ENCODE assay signal across 9 mouse cellular contexts in the genomic region with DNA sequence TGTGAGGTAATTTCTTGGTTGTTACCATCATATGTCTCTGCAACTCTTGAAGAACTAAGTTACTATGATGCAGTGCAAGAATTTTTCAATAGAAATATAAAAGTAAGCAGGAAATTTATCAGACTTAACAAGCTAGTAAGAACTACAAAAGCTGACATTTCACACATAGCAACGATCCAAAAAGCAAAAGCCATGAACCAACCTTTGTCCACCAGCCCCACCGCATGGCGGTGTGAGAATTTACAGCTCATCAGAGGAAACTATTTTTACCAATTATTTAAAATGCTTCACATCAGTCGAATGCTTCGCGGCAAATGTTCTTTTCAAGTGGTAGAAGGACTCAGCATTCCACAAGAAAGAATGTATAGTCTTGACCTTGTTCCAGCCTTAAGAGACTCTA. TPM values are rescaled to one million over a fixed set of nuclear protein-coding genes. Genes with fewer than 3 reads are reported as not detected.
A peak's percentile ranks its signal among the peaks of the same experiment; 100 is the strongest.
DNase-seq lines count a peak whose midpoint lies in the region; ATAC-seq and TF ChIP-seq lines count a peak whose summit lies in the region.
"Had no signal": no experiment of that assay in that cellular context is flagged by ENCODE, and none has a peak within 500 bp of the region (broad histone marks: within the 10 kb centered on the region; RNA-seq: fewer than 3 reads in every experiment).

No protein-coding gene starts in this region.

- no peak overlapping the region for H3K27ac ChIP-seq in heart, postnatal 0 days (ENCODE audit: low read depth)
- H3K27ac ChIP-seq: midbrain, embryonic 12.5 days had no signal

- WGBS in heart, postnatal 0 days: 21% methylated on average over 6 of the region's 6 CpGs

- no peaks in the 10 kb centered on the region for H3K36me3 ChIP-seq in heart, postnatal 0 days (replicated peaks; ENCODE audit: control insufficient read depth, insufficient read depth, low read length)
- H3K36me3 ChIP-seq: midbrain, embryonic 12.5 days had no signal

- no peaks in the 10 kb centered on the region for H3K4me1 ChIP-seq in heart, postnatal 0 days (ENCODE audit: control insufficient read depth, insufficient read depth)
- H3K4me1 ChIP-seq: midbrain, embryonic 12.5 days had no signal

- no peak overlapping the region for H3K4me2 ChIP-seq in heart, postnatal 0 days (ENCODE audit: low read depth, low read length)
- H3K4me2 ChIP-seq: midbrain, embryonic 12.5 days had no signal

- no peak for TF ChIP-seq EP300 in heart, postnatal 0 days (IDR thresholded peaks at IDR 0.05; ENCODE audit: low read depth)

- no peak for ATAC-seq in heart, postnatal 0 days (ENCODE audit: insufficient read depth, low read depth)
- ATAC-seq in activated CD4-positive, CD25-positive, alpha-beta regulatory T cell, adult 4 months: no peak

- TF ChIP-seq CTCF in heart, postnatal 0 days (IDR thresholded peaks at IDR 0.05; ENCODE audit: low read depth): peak; percentile 75

- H3K4me3 ChIP-seq in heart, postnatal 0 days (ENCODE audit: low read depth, low read length): no peak overlapping the region
- H3K4me3 ChIP-seq: midbrain, embryonic 12.5 days had no signal

- no peaks in the 10 kb centered on the region for H3K9me3 ChIP-seq in heart, postnatal 0 days (replicated peaks; ENCODE audit: control insufficient read depth, low read length)
- H3K9me3 ChIP-seq: midbrain, embryonic 12.5 days had no signal

- DNase-seq in heart, postnatal 0 days (ENCODE audit: low spot score): peak; percentile 37
- DNase-seq in heart, adult 11 months: no peak
- DNase-seq in A20 (ENCODE audit: low read depth, low spot score): peak; percentile 32
- peak; percentile 71 for DNase-seq in brain, adult 2 months (ENCODE audit: low read depth, low spot score)
- peak; percentile 48 for DNase-seq in forelimb bud, embryonic 11.5 days (ENCODE audit: low read depth, low spot score)
- peak; percentile 31 to 37 for DNase-seq in left cerebral cortex, adult 18-20 months (ENCODE audit: low spot score in 2 of 2)
- peak; percentile 39 to 65 for DNase-seq in right cerebral cortex, postnatal 10 days (ENCODE audit: low spot score in 2 of 2)

- no peak overlapping the region for H3K9ac ChIP-seq in heart, postnatal 0 days (replicated peaks; ENCODE audit: low read depth, low read length)
- H3K9ac ChIP-seq: midbrain, embryonic 12.5 days had no signal

- no peaks in the 10 kb centered on the region for H3K27me3 ChIP-seq in heart, postnatal 0 days (ENCODE audit: control insufficient read depth, insufficient read depth, low read length)
- H3K27me3 ChIP-seq: midbrain, embryonic 12.5 days had no signal

RNA-seq across cellular contexts. Expression of gene 1700129C05Rik, which starts 58.3 kb away (rescaled TPM):
- not detected in 2 replicates for total RNA-seq in heart, postnatal 0 days (2014; rRNA removed; ENCODE audit: low replicate concordance)
- not detected in 2 replicates for polyA plus RNA-seq in heart, postnatal 0 days (2015; fragmentation: Nextera tagmentation; extraction: Ambion mirVana)
- total RNA-seq in left cerebral cortex, adult 18-20 months (2021): not detected
- not detected for polyA plus RNA-seq in activated CD4-positive, CD25-positive, alpha-beta regulatory T cell, adult 4 months (2017; shearing (Covaris generic))
- polyA plus RNA-seq: midbrain, embryonic 12.5 days had no signal
